Mouse (Mus musculus): ENCODE data around the gene Ap1g2. TPM values are rescaled to one million over a fixed set of nuclear protein-coding genes. Genes with fewer than 3 reads are reported as not detected.

Gene Ap1g2
- total and polyA plus RNA-seq, 2 experiments from 2014 or later = 3.9 to 5.7 TPM

DNA sequence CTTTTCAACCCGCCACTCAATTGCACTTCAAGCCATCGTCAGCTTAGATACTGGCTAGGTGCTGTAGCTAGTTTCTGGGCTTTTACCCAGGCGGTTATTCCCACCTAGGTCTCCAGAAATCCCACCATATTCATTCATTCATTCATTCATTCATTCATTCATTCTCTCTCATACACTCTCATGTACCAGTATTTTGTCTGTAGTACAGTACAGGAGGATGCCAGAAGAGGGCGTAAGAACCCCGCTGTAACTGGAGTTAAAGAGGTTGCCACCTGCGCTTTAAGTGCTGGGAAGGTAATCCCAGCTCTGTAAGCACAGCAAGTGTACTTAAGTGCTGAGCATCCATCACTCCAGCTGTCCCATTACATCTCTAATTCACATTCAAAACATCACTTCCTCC, 12.5 kb downstream of the Ap1g2 start:
- Histone ChIP-seq H3K4me3 (ENCODE audit: low read depth, low read length) (no peak overlapping the region), H3K9ac (replicated peaks; ENCODE audit: low read depth, low read length) (no peak overlapping the region), H3K27me3 (ENCODE audit: control insufficient read depth, insufficient read depth, low read length) (no peaks in the 10 kb centered on the region), H3K27ac (ENCODE audit: low read depth) (no peak overlapping the region), H3K4me2 (ENCODE audit: low read depth, low read length) (peak overlapping the region; percentile 67; the same call in 1 of the 2 replicates), H3K4me1 (ENCODE audit: control insufficient read depth, insufficient read depth) (peaks cover 15% of the 10 kb centered on the region), H3K36me3 (replicated peaks; ENCODE audit: control insufficient read depth, insufficient read depth, low read length) (peaks cover 5% of the 10 kb centered on the region; the same call in 1 of the 2 replicates), H3K9me3 (replicated peaks; ENCODE audit: control insufficient read depth, low read length) (no peaks in the 10 kb centered on the region)
- TF ChIP-seq CTCF (IDR thresholded peaks at IDR 0.05; ENCODE audit: low read depth) (no peak), EP300 (IDR thresholded peaks at IDR 0.05; ENCODE audit: low read depth) (no peak)
- ATAC-seq (ENCODE audit: insufficient read depth, low read depth) (no peak), DNase-seq (ENCODE audit: low spot score) (no peak)
- 35% methylated on average over 6 of the region's 6 CpGs for WGBS

DNA sequence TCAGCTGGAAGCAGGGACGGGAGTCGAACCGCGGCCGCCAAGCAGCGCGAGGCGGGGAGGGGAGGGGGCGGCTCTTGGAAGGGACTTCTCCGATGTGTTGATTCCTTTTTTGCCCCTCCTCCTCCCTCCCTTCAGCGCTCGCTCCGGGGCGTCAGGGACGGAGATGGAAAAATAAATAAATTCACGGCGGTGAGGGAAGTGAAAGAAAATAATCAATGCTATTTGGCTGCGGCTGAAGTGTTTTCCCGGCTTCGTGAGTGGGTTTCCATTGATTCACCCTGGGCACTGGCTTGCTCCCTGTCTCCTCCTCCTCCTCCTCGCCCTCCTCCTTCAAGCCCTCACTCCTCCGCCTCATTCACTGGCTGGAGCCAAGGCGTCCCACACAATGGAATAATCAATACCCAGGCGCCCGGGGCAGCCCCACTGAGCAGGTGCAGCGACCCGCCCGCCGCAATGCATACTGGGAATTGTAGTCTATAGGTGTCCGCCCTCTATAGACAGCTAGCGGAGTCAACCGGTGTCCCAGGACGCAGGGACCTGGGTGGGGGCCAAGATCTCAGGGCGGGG, 14.3 kb downstream of the Ap1g2 start, which contains the start of gene Zfhx2:
TSS of gene Zfhx2 (minus strand) at position 314 of the 567 bp plus-strand sequence.
- Histone ChIP-seq H3K4me3 (ENCODE audit: low read depth, low read length) (peak within 1 kb of the TSS; percentile 65), H3K27me3 (ENCODE audit: control insufficient read depth, insufficient read depth, low read length) (no peaks in the 10 kb centered on the region), H3K36me3 (replicated peaks; ENCODE audit: control insufficient read depth, insufficient read depth, low read length) (no peaks in the 10 kb centered on the region), H3K9me3 (replicated peaks; ENCODE audit: control insufficient read depth, low read length) (no peaks in the 10 kb centered on the region), H3K27ac (ENCODE audit: low read depth) (peak within 1 kb of the TSS; percentile 4; the same call in 1 of the 2 replicates), H3K4me2 (ENCODE audit: low read depth, low read length) (peak within 1 kb of the TSS; percentile 75), H3K4me1 (ENCODE audit: control insufficient read depth, insufficient read depth) (peaks cover 29% of the 10 kb centered on the region), H3K9ac (replicated peaks; ENCODE audit: low read depth, low read length) (peak within 1 kb of the TSS; percentile 67)
- under 1% methylated on average over 33 of the region's 34 CpGs for WGBS
- ATAC-seq (ENCODE audit: insufficient read depth, low read depth) = peak; percentile 79
- TF ChIP-seq CTCF (IDR thresholded peaks at IDR 0.05; ENCODE audit: low read depth) (no peak; the same call in 1 of the 2 replicates), EP300 (IDR thresholded peaks at IDR 0.05; ENCODE audit: low read depth) (no peak)
- peak; percentile 80 for DNase-seq (ENCODE audit: low spot score)

DNA sequence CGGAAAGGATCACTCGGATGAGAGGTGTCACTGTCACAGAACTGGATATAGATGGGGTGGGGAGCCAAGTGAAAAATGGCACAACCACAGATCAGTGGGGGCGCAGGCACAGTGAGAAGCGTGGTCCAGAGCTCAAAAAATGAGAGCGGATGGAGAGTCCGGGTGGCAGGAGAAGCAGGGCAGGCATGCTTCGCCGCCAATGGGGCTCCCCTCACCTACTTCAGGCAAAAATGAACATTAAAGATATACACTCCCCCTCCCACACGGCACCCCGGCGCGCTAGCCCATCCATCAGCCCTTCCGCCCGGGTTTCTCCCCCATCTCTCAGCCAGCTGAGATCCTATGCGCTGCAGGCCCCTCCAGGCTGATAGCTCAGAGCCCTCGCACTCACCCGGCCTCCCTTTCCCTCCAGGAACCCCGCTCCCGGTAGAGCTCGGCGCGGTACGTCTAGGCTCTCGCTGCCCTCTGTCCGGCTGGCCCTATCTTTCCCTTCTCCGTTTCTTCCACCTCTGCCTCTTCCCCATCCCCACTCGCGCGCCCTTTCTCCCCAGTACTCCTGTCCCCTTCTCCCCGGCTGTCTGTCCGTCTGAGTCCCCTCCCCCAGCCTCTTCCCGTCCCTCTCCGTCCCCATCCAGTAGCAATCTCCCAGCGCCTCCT, 15.1 kb downstream of the Ap1g2 start:
- Histone ChIP-seq H3K4me1 (ENCODE audit: control insufficient read depth, insufficient read depth) (peaks cover 29% of the 10 kb centered on the region), H3K9me3 (replicated peaks; ENCODE audit: control insufficient read depth, low read length) (no peaks in the 10 kb centered on the region), H3K9ac (replicated peaks; ENCODE audit: low read depth, low read length) (peak overlapping the region; percentile 67), H3K4me3 (ENCODE audit: low read depth, low read length) (peak overlapping the region; percentile 65), H3K27ac (ENCODE audit: low read depth) (peak overlapping the region; percentile 4; the same call in 1 of the 2 replicates), H3K4me2 (ENCODE audit: low read depth, low read length) (peak overlapping the region; percentile 75), H3K36me3 (replicated peaks; ENCODE audit: control insufficient read depth, insufficient read depth, low read length) (no peaks in the 10 kb centered on the region), H3K27me3 (ENCODE audit: control insufficient read depth, insufficient read depth, low read length) (no peaks in the 10 kb centered on the region)
- TF ChIP-seq EP300 (IDR thresholded peaks at IDR 0.05; ENCODE audit: low read depth) (no peak), CTCF (IDR thresholded peaks at IDR 0.05; ENCODE audit: low read depth) (no peak)
- ATAC-seq (ENCODE audit: insufficient read depth, low read depth) (no peak), DNase-seq (ENCODE audit: low spot score) (no peak)
- WGBS = 7% methylated on average over 32 of the region's 34 CpGs

DNA sequence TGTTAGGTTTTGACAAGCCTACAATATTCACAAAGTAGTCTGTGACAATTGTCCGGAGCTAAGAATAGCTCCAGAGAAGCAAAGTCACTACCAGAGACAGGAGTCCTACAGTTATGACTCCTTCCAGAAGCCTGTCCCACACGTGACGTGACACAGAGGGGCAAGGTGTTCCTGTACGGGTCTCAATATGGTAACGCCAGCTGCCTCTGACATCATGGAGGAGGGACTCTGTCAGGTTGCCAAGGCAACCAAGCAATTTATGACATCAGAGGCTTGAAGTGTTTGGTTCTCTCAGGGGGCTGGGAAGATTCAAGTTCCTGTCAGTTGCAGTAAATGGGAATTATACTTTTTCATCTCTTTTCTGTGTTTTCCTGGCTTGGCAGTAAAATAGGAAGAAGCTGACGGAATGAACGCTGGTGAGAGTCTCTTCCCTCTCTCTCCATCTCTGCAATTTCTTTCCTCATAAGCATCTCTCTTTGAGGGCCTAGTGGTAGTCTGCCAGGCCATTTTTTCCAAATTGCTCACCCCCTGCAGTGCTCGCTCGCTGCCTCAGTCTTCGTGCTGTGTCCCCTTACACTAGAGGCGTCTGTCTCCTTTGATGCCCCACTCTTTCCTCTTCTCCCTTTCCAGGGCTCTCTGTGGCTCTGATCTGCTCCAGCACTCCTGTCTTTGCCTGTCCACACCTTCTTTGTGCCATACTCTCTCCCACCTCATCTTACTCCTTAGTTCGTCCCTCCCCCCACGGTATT, 17.0 kb downstream of the Ap1g2 start:
- Histone ChIP-seq H3K4me3 (ENCODE audit: low read depth, low read length) (no peak overlapping the region), H3K27me3 (ENCODE audit: control insufficient read depth, insufficient read depth, low read length) (no peaks in the 10 kb centered on the region), H3K36me3 (replicated peaks; ENCODE audit: control insufficient read depth, insufficient read depth, low read length) (no peaks in the 10 kb centered on the region), H3K4me2 (ENCODE audit: low read depth, low read length) (no peak overlapping the region), H3K9me3 (replicated peaks; ENCODE audit: control insufficient read depth, low read length) (no peaks in the 10 kb centered on the region), H3K27ac (ENCODE audit: low read depth) (peak overlapping the region; percentile 26), H3K9ac (replicated peaks; ENCODE audit: low read depth, low read length) (no peak overlapping the region), H3K4me1 (ENCODE audit: control insufficient read depth, insufficient read depth) (peaks cover 29% of the 10 kb centered on the region)
- TF ChIP-seq CTCF (IDR thresholded peaks at IDR 0.05; ENCODE audit: low read depth) (no peak), EP300 (IDR thresholded peaks at IDR 0.05; ENCODE audit: low read depth) (no peak)
- ATAC-seq (ENCODE audit: insufficient read depth, low read depth) (peak; percentile 48), DNase-seq (ENCODE audit: low spot score) (peak; percentile 61)
- WGBS = 47% methylated on average over 13 of the region's 13 CpGs

DNA sequence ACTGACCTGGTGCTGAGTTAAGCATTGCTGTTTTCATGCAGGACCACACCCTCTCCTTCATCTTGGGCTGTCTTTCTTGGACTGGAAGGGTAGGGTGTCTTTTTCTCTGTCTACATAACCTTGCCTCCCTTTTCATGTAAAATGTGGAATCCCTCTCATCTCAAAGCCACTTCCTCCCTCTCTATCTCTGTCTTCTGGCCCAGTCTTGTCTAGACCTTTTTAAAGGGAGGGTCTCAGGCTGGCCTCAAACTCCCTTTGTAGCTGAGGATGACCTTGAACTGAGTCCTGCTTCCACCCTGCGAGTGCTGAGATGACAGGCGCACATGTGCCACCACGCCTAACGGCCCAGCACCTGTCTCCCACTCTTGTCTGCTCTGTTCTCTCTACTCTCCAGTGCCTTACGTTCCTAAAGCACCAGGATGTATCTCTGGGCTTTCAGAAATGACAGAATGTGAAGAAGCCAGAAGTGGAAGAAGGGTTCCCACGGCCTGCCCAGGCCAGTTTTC, 20.3 kb downstream of the Ap1g2 start:
- 81% methylated on average over 6 of the region's 6 CpGs for WGBS
- TF ChIP-seq EP300 (IDR thresholded peaks at IDR 0.05; ENCODE audit: low read depth) = no peak
- TF ChIP-seq CTCF (IDR thresholded peaks at IDR 0.05; ENCODE audit: low read depth) = no peak

More for the DNA sequence above, 20.3 kb downstream of the Ap1g2 start:
- H3K9ac ChIP-seq (replicated peaks; ENCODE audit: low read depth, low read length) = no peak overlapping the region
- no peak overlapping the region for H3K4me2 ChIP-seq (ENCODE audit: low read depth, low read length)
- no peaks in the 10 kb centered on the region for H3K27me3 ChIP-seq (ENCODE audit: control insufficient read depth, insufficient read depth, low read length)
- H3K4me3 ChIP-seq (ENCODE audit: low read depth, low read length) = no peak overlapping the region
- ATAC-seq (ENCODE audit: insufficient read depth, low read depth) (no peak), DNase-seq (ENCODE audit: low spot score) (no peak)
- H3K4me1 ChIP-seq (ENCODE audit: control insufficient read depth, insufficient read depth) = peaks cover 25% of the 10 kb centered on the region
- H3K9me3 ChIP-seq (replicated peaks; ENCODE audit: control insufficient read depth, low read length) = no peaks in the 10 kb centered on the region
- no peak overlapping the region for H3K27ac ChIP-seq (ENCODE audit: low read depth)
- H3K36me3 ChIP-seq (replicated peaks; ENCODE audit: control insufficient read depth, insufficient read depth, low read length) = no peaks in the 10 kb centered on the region

Measured in heart, postnatal 0 days (tissue).